In the genomic region with DNA sequence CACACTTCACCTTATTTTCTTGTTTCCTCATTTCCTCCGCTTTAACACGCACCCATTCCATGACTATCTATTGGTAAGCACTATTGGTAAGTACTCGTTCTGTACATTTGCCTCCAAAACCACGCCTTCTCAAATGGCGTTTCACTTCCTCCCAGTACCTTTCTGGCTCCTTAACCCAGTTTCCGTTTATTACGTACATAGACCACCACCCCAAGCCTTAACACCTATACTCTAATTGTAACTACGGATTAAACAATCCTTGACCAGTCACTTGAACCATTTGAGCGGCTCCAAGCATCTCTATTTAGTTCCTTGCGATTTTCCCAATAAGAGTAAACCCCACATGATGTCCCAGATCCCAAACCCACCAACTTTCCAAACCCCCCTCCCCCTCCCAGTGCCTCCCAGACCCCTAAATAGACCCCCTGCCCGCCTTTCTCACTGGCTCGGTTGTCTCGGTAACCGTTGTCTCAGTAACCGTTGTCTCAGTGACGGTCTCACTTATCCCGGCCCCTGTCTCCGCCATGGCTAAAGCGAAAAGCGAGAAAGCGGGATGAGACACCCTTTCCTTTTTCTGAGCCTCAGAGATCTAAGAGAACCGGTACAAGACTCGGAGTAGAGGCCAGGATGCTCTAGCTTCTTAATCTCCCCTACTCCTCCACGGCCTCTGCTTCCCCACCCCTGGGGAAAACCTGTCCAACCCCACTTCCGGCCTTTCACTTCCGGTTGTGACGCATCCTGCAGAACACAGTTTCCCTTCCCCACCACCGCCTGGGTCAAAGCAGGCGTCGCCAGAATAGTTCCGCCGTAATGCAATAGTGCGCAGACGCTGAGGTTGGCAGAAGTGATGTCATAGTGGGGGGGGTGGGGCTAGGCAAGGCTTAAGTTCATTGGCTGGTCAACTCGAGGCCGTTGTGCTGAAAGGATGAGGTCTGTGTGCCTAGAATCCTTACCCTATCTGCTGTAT, we compare ENCODE assay signal across 8 mouse cellular contexts. TPM values are rescaled to one million over a fixed set of nuclear protein-coding genes. Genes with fewer than 3 reads are reported as not detected.
DNase-seq lines count a peak whose midpoint lies in the region; ATAC-seq lines count a peak whose summit lies in the region.

A gene (minus strand): TSS at position 761 of the 967 bp plus-strand sequence.

- no peaks in the 10 kb centered on the region for H3K9me3 ChIP-seq in lung, embryonic 16.5 days (ENCODE audit: control insufficient read depth, low read length)

- H3K4me3 ChIP-seq in lung, embryonic 16.5 days (ENCODE audit: low read length) = peak within 1 kb of the TSS; percentile 90

- peaks cover 20% of the 10 kb centered on the region for H3K36me3 ChIP-seq in lung, embryonic 16.5 days (ENCODE audit: control insufficient read depth, insufficient read depth, low read length)

- peak within 1 kb of the TSS; percentile 53 for H3K27ac ChIP-seq in lung, embryonic 16.5 days (ENCODE audit: low read length)

- DNase-seq in MEL-GATA-1-ER (ENCODE audit: extremely low read depth, low read depth) = peak; percentile 96
- peak; percentile 95 for DNase-seq in cerebellum, adult 8-10 months
- peak; percentile 98 for DNase-seq in forelimb bud, embryonic 11.5 days (ENCODE audit: low read depth, low spot score)
- peak; percentile 94 for DNase-seq in layer of hippocampus, adult 9-10 months (ENCODE audit: low spot score)
- DNase-seq in ovary, postnatal 10 days (ENCODE audit: low spot score) = peak; percentile 77
- peak; percentile 92 to 94 for DNase-seq in thymus, postnatal 10 days (ENCODE audit: low spot score in 2 of 2)

- H3K4me2 ChIP-seq in lung, embryonic 16.5 days (ENCODE audit: low read depth, low read length) = peak within 1 kb of the TSS; percentile 90

- H3K9ac ChIP-seq in lung, embryonic 16.5 days (ENCODE audit: low read length) = peak within 1 kb of the TSS; percentile 87

- peaks cover 21% of the 10 kb centered on the region for H3K4me1 ChIP-seq in lung, embryonic 16.5 days (replicated peaks; ENCODE audit: control insufficient read depth, insufficient read depth, low read length)

- ATAC-seq in hematopoietic stem cell, adult 5-6 weeks (replicated peaks in 1 of 2; ENCODE audit: insufficient read depth in 1 of 2, low FRiP score in 2 of 2, low TSS enrichment in 1 of 2, low read depth in 1 of 2, poor library complexity in 2 of 2, severe bottlenecking in 2 of 2) = peak; percentile 93 to 95
- ATAC-seq in lung, embryonic 16.5 days (ENCODE audit: low read depth) = peak; percentile 97

- WGBS in lung, embryonic 16.5 days = 2% methylated on average over 36 of the region's 36 CpGs

- peaks cover 5% of the 10 kb centered on the region for H3K27me3 ChIP-seq in lung, embryonic 16.5 days (ENCODE audit: control insufficient read depth, insufficient read depth, low read depth, low read length)

RNA-seq across cellular contexts. Expression of the gene that starts here (rescaled TPM):
- total RNA-seq in hematopoietic stem cell, adult 5-6 weeks (2017) = 37.8 and 55.1 TPM in 2 replicates
- polyA plus RNA-seq in lung, embryonic 16.5 days (2015; fragmentation: Nextera tagmentation; extraction: Ambion mirVana) = 104 and 117 TPM in 2 replicates

Comparison
In these comparisons a context has a peak if more than half of its experiments do, and no peak if none do; other contexts are left out.
1. Peak in every context shown above with its lines: DNase-seq, ATAC-seq, H3K4me3 ChIP-seq and H3K27ac ChIP-seq.